Mouse (Mus musculus) cerebellum, postnatal 25 days (tissue): Measurements from ENCODE around the gene Zc3h10.
"Not testable (repeated sequence)": the region's sequence is repeated elsewhere in the genome, so short reads cannot be mapped to it uniquely, and the experiment has no call there.

ENCODE experiments used
- DNase-seq, 2 experiments: peaks; one replicate each; pipeline ENCODE4 v3.0.0; 2021; ENCODE audit warnings: mixed read lengths in 2 of 2

Gene Zc3h10

DNA sequence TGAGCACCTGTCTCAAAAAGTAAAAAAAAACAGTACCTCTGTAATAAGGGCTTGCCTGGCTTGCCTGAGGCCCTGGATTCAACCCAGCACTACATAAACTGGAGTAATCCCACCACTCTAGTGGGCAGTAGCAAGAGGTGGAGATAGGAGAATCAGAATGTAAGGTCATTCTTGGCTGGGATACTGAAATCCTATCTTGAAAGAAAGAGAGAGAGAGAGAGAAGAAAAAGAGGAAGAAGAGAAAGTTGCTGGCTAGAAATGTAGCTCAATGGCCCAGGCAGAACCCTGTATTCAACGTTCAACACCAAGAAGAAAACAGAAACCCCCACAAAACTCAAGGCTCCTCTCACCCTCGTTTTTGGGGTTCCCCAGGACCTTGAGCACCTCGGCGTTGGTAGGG, 51.7 kb downstream of the Zc3h10 start:
- no peak for DNase-seq

DNA sequence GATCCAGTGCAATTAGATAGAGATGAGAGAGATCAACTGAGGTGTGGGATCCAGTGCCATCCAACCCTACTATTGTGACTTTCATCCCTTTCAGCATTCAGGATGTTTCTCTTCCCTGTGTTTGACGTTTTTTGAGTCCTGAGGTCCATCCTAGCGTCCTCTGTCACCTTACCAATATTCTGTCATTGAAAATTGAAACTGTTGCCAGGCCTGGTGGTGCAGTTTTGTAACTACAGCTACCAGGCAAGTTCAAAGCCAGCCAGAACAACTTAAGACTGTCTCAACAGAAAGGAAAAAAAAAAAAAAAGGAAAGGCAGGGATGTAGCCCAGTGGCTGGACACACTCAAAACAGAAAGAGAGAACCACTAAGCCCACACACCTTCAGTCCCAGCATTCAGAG, 52.3 kb downstream of the Zc3h10 start:
- DNase-seq: no peak

DNA sequence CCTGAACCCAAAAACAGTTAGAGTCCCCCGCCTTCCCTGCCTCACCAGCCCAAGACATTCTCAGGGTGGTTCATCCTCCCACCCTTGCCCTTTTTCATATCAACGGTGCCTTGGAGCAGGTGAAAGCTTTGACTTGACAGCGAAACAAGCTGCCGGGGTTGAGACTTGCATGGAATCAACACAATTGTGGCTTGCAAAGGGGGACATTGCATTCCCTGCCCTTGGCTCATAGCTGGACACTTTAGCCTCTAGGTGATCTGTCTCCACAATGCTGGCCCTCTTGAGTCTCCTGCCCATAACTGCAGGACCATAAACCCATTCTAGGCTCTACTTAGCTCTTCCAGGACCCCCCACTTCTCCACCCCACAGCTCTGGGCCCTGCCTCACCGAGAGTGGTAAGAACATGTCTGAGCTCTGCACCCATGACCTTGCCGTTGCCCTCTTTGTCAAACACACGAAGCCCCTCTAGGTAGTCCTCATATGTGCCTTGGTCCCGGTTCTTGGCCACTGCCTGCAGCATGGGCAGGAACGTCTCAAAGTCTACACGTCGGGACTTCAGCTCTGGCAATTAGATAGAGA, 52.8 kb downstream of the Zc3h10 start:
- peak in 1 of 2 experiments; percentile 44 for DNase-seq

DNA sequence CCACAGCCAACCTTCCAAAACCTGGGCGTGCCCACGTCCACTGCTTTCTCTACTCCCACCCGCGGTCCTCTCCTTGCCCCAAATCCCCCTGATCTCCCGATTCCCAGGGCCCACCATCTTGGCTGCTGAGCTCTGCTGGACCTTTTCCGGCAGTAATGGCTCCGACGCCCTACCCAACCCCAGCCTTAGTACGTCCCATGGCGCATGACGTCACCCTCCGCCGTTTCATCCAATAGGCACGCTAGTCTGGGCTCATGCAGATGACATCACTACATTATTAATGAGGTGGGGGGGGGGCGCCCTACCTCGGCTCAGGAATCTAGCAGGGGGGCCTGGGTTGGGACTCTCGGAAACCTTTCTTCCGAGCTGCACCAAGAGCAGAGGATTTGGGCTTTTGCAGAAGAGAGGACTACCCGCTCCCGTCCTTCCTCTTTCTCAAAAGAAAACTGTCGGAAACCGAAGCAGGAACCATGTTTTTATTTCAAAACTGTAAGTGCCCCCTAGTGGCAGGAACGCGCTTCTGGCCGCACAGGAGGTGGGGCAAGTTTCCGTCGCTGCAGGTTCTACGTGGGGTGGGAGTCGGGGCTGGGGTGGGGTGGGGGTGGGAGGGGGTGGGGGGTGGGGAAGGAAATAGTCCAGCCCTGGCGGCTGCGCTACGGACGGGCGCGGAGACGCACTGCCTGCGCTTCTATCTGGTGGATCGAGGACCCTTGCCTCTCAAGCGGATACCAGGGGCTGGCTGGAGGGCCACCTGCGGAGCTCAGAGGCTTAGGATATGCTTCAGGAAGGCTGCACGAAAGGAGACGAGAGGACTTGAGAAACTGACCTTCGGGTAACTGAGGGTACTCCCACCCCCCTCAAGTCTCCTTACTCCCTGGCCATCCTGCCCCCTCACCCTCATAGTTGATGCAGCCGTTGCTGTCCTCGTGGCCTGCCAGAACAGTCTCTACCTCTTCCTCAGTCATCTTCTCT, 53.6 kb downstream of the Zc3h10 start, which contains the start of gene Myl6:
Gene Myl6, minus strand, starts transcription at position 451 of the 972 bp plus-strand sequence.
- peak; percentile 98 to 99 for DNase-seq

DNA sequence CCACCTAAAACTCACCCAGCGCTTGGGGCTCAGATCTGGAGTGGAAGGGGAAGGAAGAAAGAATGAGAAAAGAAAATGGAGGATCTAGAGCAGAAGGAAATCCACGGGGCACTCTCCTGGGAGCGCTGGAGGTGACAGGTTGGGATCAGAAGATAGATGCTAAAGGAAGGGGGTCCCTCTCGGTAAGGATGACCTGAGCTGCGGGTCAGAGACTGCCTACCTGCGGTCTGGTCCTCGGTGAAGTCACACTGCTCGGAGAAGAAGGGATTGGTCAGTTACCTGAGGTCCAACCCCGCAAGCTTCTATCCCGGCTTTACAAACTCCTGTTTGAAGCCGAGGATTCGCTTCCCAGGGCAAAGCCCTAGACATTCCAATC, 54.3 kb downstream of the Zc3h10 start:
- no peak for DNase-seq

DNA sequence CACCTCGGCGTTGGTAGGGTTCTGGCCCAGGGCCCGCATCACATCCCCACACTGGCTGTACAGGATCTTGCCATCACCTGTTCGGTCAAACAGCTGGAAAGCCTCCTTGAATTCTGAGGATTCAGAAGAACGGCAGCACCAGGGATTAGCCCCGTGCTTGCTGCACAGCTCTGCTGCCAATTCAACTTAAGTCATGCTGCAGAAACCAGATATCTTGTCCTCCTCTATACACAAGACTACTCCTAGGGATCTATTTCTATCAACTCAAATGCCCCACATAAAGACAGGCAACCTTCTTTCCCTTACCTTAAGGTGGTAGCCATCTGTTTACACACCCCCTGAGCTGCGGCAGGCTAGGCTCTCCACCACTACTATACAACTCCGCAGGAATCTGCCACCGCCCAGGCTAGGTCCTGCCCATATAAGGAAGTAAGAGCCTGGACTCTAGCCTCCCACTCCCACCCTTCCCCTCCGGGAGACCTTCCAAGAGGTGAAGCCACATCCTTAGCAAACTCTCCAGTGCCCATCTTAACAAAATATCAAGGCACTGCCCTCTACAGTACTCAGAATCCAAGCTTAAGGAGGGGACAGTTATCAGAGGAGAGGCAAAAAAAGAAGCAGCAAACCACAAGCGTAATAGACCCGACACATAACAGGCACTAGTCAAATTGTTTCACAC, 54.8 kb downstream of the Zc3h10 start:
- peak; percentile 56 to 68 for DNase-seq

DNA sequence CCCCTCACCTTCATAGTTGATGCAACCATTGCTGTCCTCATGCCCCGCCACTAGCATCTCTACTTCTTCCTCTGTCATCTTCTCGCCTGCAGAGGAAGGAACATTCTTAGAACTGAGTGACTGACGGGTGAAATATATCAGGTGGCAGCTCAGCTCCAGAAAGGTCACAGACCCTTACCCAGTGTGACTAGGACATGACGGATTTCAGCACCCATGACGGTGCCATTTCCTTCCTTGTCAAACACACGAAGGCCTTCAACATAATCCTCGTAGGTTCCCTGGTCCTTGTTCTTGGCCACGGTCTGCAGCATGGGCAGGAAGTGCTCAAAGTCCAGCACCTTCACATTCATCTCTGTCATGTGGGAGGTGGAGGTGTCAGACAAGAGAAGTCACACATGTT, 55.5 kb downstream of the Zc3h10 start:
- not testable (repeated sequence) for DNase-seq
